Mouse (Mus musculus) layer of hippocampus, adult 8-10 months (tissue): ENCODE measurements at regions not wholly inside any gene's neighbourhood (a gene's known extent, or its start where the extent isn't known, plus 50 kb on each side); places are given as distances from the start of the nearest gene placed in this dataset.

Source experiments
- DNase-seq, 2 experiments: peaks; one replicate each; pipeline ENCODE4 v3.0.0; 2022; ENCODE audit warnings: low spot score in 2 of 2

- no peak for DNase-seq
Observed at GRCm38 (mm10) chr9:93130561-93130960, 588.5 kb downstream of the Plod2 start.

- DNase-seq, result no peak
Observed at GRCm38 (mm10) chr9:93131620-93132200, 589.7 kb downstream of the Plod2 start.

- no peak for DNase-seq
Observed at GRCm38 (mm10) chr9:93136349-93136748, 594.3 kb downstream of the Plod2 start.

GRCm38 (mm10) chr9:93170071-93170470 is 628.0 kb downstream of the Plod2 start:
- peak in 1 of 2 experiments; percentile 27 for DNase-seq

GRCm38 (mm10) chr9:93186638-93187037 is 644.6 kb downstream of the Plod2 start:
- no peak for DNase-seq

GRCm38 (mm10) chr9:93232562-93232961 is 690.5 kb downstream of the Plod2 start:
- DNase-seq, result no peak

GRCm38 (mm10) chr9:93252146-93252545 is 710.1 kb downstream of the Plod2 start:
- DNase-seq, result no peak

- no peak for DNase-seq
Observed at GRCm38 (mm10) chr9:93297332-93297731, 755.3 kb downstream of the Plod2 start.

GRCm38 (mm10) chr9:93306753-93307152 is 764.7 kb downstream of the Plod2 start:
- DNase-seq, result no peak

- DNase-seq, result no peak
Observed at GRCm38 (mm10) chr9:93328997-93329682, 787.1 kb downstream of the Plod2 start.
